Mouse (Mus musculus): ENCODE measurements around the gene Sim1. TPM values are rescaled to one million over a fixed set of nuclear protein-coding genes. Genes with fewer than 3 reads are reported as not detected.

Sim1 gene
- polyA plus RNA-seq, 1 experiment from 2014 or later: 6.5 TPM

GRCm38 (mm10) chr10:51015362-51015761 lies 120.8 kb downstream of the Sim1 start:
- Histone ChIP-seq H3K4me3 (no peak overlapping the region), H3K27me3 (ENCODE audit: low read depth, poor library complexity, severe bottlenecking) (peaks cover 89% of the 10 kb centered on the region), H3K36me3 (no peaks in the 10 kb centered on the region), H3K4me1 (peaks cover 49% of the 10 kb centered on the region), H3K9me3 (replicated peaks) (no peaks in the 10 kb centered on the region), H3K27ac (replicated peaks) (no peak overlapping the region)
- 73% methylated on average over 1 of the region's 1 CpGs for WGBS
- DNase-seq (ENCODE audit: low spot score): no peak

GRCm38 (mm10) chr10:51023308-51024279 lies 129.0 kb downstream of the Sim1 start:
- WGBS: 37% methylated on average over 9 of the region's 9 CpGs

More at GRCm38 (mm10) chr10:51023308-51024279, 129.0 kb downstream of the Sim1 start:
- Histone ChIP-seq H3K4me1 (peaks cover 35% of the 10 kb centered on the region), H3K9me3 (replicated peaks) (no peaks in the 10 kb centered on the region), H3K27ac (replicated peaks) (peak overlapping the region; percentile 24), H3K4me3 (no peak overlapping the region), H3K27me3 (ENCODE audit: low read depth, poor library complexity, severe bottlenecking) (peaks cover 55% of the 10 kb centered on the region), H3K36me3 (no peaks in the 10 kb centered on the region)
- DNase-seq (ENCODE audit: low spot score): peak; percentile 32

Data from midbrain, embryonic 10.5 days (tissue).